Mouse (Mus musculus): ENCODE data around the gene Trnau1ap.

DNA sequence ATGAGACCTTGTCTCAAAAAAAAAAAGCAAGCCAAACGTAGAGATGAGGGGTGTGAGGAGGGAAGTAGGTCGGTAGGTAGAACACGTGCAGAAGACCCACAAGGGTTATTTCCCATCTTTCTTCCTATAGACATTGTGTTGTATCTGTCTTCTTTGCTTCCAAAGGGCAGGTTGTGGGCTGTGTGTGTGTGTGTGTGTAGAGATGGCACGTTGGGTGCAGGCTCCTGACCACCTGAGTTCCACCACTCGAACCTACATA is 67.1 kb downstream of the Trnau1ap start:
- TF ChIP-seq CTCF (IDR thresholded peaks at IDR 0.05; ENCODE audit: control insufficient read depth, insufficient read depth, insufficient replicate concordance, low read depth, low read length) = no peak
- TF ChIP-seq POLR2A (IDR thresholded peaks at IDR 0.05; ENCODE audit: control insufficient read depth, low read depth, low read length) = no peak
